Mouse (Mus musculus) hindbrain, embryonic 15.5 days (tissue): ENCODE data around the gene Cd9. TPM values are rescaled to one million over a fixed set of nuclear protein-coding genes. Genes with fewer than 3 reads are reported as not detected.
A peak's percentile ranks its signal among the peaks of the same experiment; 100 is the strongest.
"Not testable (repeated sequence)": the region's sequence is repeated elsewhere in the genome, so short reads cannot be mapped to it uniquely, and the experiment has no call there.

Experiments used
- ATAC-seq: fragments of 200-750 bp; cut with Nextera tagmentation; 2 replicates; pipeline ENCODE4 v1.8.0; 2017; ENCODE audit warnings: low read depth, moderate number of reproducible peaks, moderate TSS enrichment; ENCODE audit not compliant: low FRiP score
- H3K27ac ChIP-seq: fragments of 300-500 bp; sonication (generic); replicated peaks from 2 replicates; pipeline ENCODE4 v1.5.1; 2015; ENCODE audit warnings: mild to moderate bottlenecking, inconsistent platforms
- H3K27me3 ChIP-seq: fragments of 300-500 bp; sonication (generic); 2 replicates; pipeline ENCODE4 v1.6.1; 2015; ENCODE audit warnings: control low read depth, inconsistent platforms
- H3K36me3 ChIP-seq: fragments of 300-500 bp; sonication (generic); 2 replicates; pipeline ENCODE4 v1.6.1; 2015; ENCODE audit warnings: control low read depth, inconsistent platforms
- H3K4me1 ChIP-seq: fragments of 300-500 bp; sonication (generic); replicated peaks from 2 replicates; pipeline ENCODE4 v1.6.1; 2015; ENCODE audit warnings: control low read depth, inconsistent platforms
- H3K4me2 ChIP-seq: fragments of 300-500 bp; sonication (generic); 2 replicates; pipeline ENCODE4 v1.6.1; 2015; ENCODE audit warnings: moderate library complexity, mild to moderate bottlenecking, inconsistent platforms
- H3K4me3 ChIP-seq: fragments of 300-500 bp; sonication (generic); 2 replicates; pipeline ENCODE4 v1.5.1; 2015; ENCODE audit warnings: mild to moderate bottlenecking, inconsistent platforms
- H3K9ac ChIP-seq: fragments of 300-500 bp; sonication (generic); 2 replicates; pipeline ENCODE4 v1.6.1; 2015; ENCODE audit warnings: inconsistent platforms
- H3K9me3 ChIP-seq: fragments of 300-500 bp; sonication (generic); 2 replicates; pipeline ENCODE4 v1.6.1; 2016; ENCODE audit warnings: control low read depth, inconsistent platforms
- WGBS: fragments of 180-500 bp; shearing (Covaris S2); methylation state at CpG from one replicate; pipeline ENCODE4 v1.1.7; 2015; 5-methylcytosine and 5-hydroxymethylcytosine counted together
- polyA plus RNA-seq: library from polyadenylated mRNA; unstranded; fragments of >200 nt; fragmentation: Nextera tagmentation; extraction: Ambion mirVana; gene quantifications from 2 replicates; pipeline ENCODE4 v1.2.1, GENCODE M21; 2015

Cd9 gene
- polyA plus RNA-seq, 1 experiment from 2014 or later, result 108 TPM

DNA sequence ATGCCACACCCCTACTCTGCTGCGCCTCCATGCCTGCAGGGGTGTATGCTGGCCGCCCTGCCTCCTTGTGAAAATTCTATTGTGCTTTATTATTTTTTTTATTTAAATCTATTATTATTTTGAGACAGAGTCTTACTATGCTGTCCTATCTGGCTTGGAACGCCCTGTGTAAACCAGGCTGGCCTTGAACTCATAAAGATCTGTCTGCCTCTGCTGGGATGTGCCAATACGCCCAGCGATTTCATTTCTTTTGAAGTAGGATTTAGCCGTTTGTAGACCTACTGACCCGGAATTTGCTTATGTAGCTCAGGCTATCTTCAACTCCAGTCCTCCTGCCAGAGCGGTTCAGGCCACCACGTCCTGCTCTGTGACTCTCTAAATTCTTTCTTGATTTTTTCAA, 770 bp upstream of the Cd9 start:
- ATAC-seq, result no peak
- H3K4me3 ChIP-seq, result no peak overlapping the region
- peak overlapping the region; percentile 92; the same call in 1 of the 2 replicates for H3K4me2 ChIP-seq
- H3K27me3 ChIP-seq, result peaks cover 17% of the 10 kb centered on the region
- WGBS, result 77% methylated on average over 9 of the region's 9 CpGs
- H3K4me1 ChIP-seq, result peaks cover 18% of the 10 kb centered on the region; the same call in 1 of the 2 replicates
- H3K27ac ChIP-seq, result no peak overlapping the region
- H3K9ac ChIP-seq, result no peak overlapping the region
- H3K9me3 ChIP-seq, result no peaks in the 10 kb centered on the region
- no peaks in the 10 kb centered on the region for H3K36me3 ChIP-seq

DNA sequence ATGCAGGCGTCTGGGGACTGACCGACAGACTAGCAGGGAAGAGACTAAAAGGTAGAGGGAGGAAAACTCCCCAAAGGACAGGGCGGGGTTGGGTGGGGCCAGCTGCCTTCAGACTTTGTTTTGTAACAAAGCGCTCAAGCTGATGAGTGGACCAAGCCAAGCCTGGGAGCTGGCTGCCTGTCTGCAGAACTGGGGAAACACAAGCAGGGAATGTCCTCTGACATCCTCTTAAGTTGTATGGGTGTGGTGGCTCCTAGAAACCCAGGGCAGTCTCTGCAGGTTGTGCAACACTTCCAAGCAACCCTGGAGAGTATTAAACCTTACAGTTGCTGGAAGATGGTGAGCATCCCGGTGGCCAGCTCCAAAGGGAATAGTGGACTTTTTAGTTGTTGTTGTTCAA, 1.4 kb downstream of the Cd9 start:
- H3K4me3 ChIP-seq, result peak overlapping the region; percentile 53
- peaks cover 17% of the 10 kb centered on the region for H3K27me3 ChIP-seq
- no peak overlapping the region for H3K9ac ChIP-seq
- peaks cover 18% of the 10 kb centered on the region; the same call in 1 of the 2 replicates for H3K4me1 ChIP-seq
- ATAC-seq, result no peak
- H3K4me2 ChIP-seq, result peak overlapping the region; percentile 92
- no peak overlapping the region for H3K27ac ChIP-seq
- H3K9me3 ChIP-seq, result no peaks in the 10 kb centered on the region
- WGBS, result 56% methylated on average over 5 of the region's 5 CpGs
- no peaks in the 10 kb centered on the region for H3K36me3 ChIP-seq

DNA sequence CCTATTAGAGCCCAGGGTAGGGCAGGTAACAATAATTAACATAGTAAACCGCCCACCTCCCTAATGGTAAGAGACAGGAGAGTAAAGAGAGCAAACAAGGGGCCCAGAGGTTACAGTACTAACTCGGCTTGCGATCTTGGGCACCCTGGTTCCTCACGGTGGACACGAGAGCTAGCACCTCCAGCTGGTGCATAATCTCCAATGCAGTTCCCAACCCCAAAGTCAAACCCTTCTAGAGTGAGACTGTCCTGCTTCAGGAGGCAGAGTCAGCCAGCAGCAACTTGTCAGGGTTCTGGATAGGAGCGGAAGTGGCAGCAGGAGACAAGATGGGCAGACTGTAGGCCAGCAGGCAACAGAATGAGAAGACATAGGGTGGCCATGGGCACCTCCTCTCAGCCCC, 1.9 kb downstream of the Cd9 start:
- Histone ChIP-seq H3K36me3 (no peaks in the 10 kb centered on the region), H3K27me3 (peaks cover 17% of the 10 kb centered on the region), H3K4me1 (peaks cover 18% of the 10 kb centered on the region; the same call in 1 of the 2 replicates), H3K4me2 (peak overlapping the region; percentile 92), H3K9ac (no peak overlapping the region), H3K9me3 (no peaks in the 10 kb centered on the region), H3K4me3 (peak overlapping the region; percentile 53; the same call in 1 of the 2 replicates), H3K27ac (0 out of 2 replicates have a peak overlapping the region, but pooled peaks have one; percentile 5)
- no peak for ATAC-seq
- 78% methylated on average over 6 of the region's 6 CpGs for WGBS

DNA sequence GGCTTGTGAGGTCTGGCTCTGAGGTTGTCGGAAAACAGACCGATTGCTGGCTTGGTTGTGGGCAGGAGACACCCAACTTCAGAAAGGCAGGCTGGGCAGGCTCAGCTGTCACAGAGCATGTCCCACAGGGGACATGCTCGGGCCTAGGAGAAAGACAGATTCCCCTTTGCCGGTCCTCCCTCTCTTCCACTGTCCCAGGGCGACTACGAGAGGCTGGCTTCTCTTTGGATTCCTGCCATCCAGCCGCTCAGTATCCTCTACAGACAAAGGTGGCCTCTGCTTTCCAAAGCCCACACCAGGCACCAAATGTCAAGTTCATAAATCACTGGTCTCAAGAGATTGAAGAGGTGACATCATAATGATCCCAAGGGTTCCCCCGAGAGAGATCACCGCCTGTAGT, 2.6 kb downstream of the Cd9 start:
- Histone ChIP-seq H3K27me3 (peaks cover 17% of the 10 kb centered on the region), H3K4me3 (0 out of 2 replicates have a peak overlapping the region, but pooled peaks have one; percentile 53), H3K9me3 (no peaks in the 10 kb centered on the region), H3K36me3 (no peaks in the 10 kb centered on the region), H3K9ac (no peak overlapping the region), H3K4me1 (peaks cover 18% of the 10 kb centered on the region; the same call in 1 of the 2 replicates), H3K4me2 (peak overlapping the region; percentile 92), H3K27ac (0 out of 2 replicates have a peak overlapping the region, but pooled peaks have one; percentile 5)
- no peak for ATAC-seq
- WGBS, result 58% methylated on average over 9 of the region's 9 CpGs

DNA sequence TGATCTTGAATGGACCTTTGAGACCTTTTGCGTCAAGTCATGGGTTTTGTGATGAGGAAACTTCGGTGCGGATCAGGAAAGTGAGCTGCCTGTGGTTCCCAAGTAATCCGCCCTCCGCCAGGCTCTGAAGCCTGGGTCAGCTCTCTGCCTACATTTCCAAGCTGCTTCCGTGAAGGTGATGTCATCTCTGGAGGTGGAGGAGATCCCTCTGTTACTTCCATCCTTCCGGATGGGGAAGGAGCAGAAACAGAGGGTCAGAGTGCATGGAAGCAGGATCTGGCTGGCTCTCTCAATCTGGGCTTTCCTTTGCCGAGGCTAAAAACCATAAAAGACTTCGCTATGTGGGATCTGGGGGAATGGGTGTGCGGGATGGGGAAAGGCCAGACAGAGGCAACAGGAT, 3.2 kb downstream of the Cd9 start:
- Histone ChIP-seq H3K9me3 (no peaks in the 10 kb centered on the region), H3K4me2 (peak overlapping the region; percentile 92), H3K36me3 (no peaks in the 10 kb centered on the region), H3K4me3 (no peak overlapping the region), H3K27ac (no peak overlapping the region), H3K27me3 (peaks cover 13% of the 10 kb centered on the region), H3K9ac (no peak overlapping the region), H3K4me1 (peaks cover 18% of the 10 kb centered on the region; the same call in 1 of the 2 replicates)
- ATAC-seq, result no peak
- 84% methylated on average over 10 of the region's 10 CpGs for WGBS

DNA sequence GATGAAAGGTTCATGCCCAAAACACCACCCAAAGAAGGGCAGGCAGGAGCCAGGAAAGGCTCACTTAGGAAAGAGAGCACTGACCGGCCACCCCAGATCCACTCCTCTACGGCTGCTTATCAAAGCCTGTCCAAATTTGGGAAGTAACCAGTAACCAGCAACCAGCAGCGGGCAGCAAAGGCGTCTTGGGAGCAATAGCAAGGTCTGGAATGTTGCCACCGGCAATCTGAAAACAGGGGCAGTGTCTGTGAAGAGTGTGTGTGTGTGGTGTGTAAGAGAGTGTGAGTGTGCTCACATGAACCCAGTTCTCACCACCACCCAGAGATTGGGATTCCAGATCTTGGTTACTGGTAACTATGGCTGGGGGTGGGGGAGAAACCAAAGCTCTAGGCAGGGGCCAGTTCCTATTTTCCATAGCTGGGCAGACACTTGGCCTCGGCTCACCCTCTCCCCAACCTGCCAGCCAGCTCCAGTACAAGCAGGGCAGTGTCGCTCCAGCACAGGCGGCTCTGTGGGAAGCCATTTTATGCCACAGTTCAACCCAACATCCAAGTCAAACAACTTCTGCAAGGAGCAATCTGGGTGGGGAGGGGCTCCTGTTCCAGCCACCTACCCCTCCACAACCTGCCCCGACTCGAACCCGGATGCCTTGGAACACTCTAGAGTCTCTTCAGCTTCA, 4.6 kb downstream of the Cd9 start:
- no peak overlapping the region for H3K9ac ChIP-seq
- 0 out of 2 replicates have a peak, but pooled peaks cover 3% of the 10 kb centered on the region for H3K27me3 ChIP-seq
- no peak overlapping the region for H3K4me2 ChIP-seq
- no peak overlapping the region for H3K4me3 ChIP-seq
- no peaks in the 10 kb centered on the region for H3K36me3 ChIP-seq
- H3K9me3 ChIP-seq, result no peaks in the 10 kb centered on the region
- H3K4me1 ChIP-seq, result peaks cover 18% of the 10 kb centered on the region; the same call in 1 of the 2 replicates
- peak overlapping the region; percentile 60 for H3K27ac ChIP-seq
- WGBS, result 73% methylated on average over 11 of the region's 11 CpGs
- peak; percentile 47; the same call in 1 of the 2 replicates for ATAC-seq

DNA sequence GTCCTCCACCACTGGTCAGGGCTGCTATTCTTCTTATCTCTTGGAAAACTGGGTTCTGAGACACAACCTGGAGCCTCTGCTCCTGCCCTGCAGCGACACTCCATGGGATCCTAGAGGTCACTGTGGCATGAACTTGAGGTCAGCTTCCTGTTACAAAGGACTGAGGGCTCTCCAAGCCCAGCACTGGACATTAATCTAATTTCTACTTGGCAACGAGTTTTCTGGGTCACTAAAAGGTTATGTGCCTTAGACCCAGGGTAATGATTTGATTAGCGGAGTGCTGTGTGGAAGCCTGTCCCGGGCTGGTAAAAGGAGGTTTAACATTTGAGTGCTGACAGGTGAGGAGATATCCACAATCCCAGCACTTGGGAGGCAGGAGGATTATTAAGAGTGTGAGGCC, 9.0 kb downstream of the Cd9 start:
- no peaks in the 10 kb centered on the region for H3K9me3 ChIP-seq
- H3K4me3 ChIP-seq, result no peak overlapping the region
- no peaks in the 10 kb centered on the region for H3K36me3 ChIP-seq
- peaks cover 16% of the 10 kb centered on the region for H3K4me1 ChIP-seq
- 44% methylated on average over 4 of the region's 4 CpGs for WGBS
- H3K27ac ChIP-seq, result no peak overlapping the region
- no peak overlapping the region for H3K4me2 ChIP-seq
- no peak for ATAC-seq
- H3K9ac ChIP-seq, result no peak overlapping the region
- H3K27me3 ChIP-seq, result no peaks in the 10 kb centered on the region

DNA sequence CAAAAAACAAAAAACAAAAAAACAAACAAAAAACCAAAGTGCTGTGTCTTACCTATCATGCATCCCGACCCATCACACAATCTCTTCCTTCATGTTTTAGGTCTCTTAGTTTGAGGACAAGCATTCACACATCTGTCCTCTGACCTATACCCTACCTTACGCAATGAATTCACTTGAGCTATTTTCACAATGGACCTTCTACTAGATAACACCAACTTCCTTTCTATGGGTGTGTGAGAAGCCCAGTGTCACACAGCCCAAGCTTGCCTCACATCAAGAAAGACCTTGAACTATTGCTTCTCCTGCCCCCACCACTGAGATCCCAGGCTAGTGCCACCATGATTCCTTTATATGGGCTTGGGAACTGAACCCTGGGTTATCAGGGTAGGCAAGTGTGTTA, 9.9 kb downstream of the Cd9 start:
- H3K27me3 ChIP-seq, result no peaks in the 10 kb centered on the region
- no peak overlapping the region for H3K4me3 ChIP-seq
- H3K4me2 ChIP-seq, result no peak overlapping the region
- no peak for ATAC-seq
- 100% methylated on average over 2 of the region's 2 CpGs for WGBS
- no peak overlapping the region for H3K27ac ChIP-seq
- H3K4me1 ChIP-seq, result peaks cover 20% of the 10 kb centered on the region
- no peak overlapping the region for H3K9ac ChIP-seq
- no peaks in the 10 kb centered on the region for H3K36me3 ChIP-seq
- H3K9me3 ChIP-seq, result no peaks in the 10 kb centered on the region

DNA sequence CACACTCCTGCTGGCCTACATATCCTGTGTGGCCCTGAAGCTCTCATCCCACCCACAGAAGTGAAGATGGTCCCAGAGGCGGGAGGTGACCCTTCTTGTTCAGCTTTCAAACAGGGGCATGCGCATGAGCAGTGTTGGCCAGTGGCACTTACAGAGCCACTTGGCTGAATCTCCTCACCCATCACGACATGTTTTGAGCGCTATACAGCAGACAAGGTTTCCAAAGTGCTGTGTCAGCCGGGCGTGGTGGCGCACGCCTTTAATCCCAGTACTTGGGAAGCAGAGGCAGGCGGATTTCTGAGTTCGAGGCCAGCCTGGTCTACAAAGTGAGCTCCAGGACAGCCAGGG, 10.3 kb downstream of the Cd9 start:
- not testable (repeated sequence) for H3K27ac ChIP-seq, H3K9me3 ChIP-seq, H3K36me3 ChIP-seq, H3K9ac ChIP-seq, H3K27me3 ChIP-seq, H3K4me3 ChIP-seq, ATAC-seq, H3K4me2 ChIP-seq
- WGBS, result 95% methylated on average over 10 of the region's 10 CpGs
- H3K4me1 ChIP-seq, result peaks cover 20% of the 10 kb centered on the region

DNA sequence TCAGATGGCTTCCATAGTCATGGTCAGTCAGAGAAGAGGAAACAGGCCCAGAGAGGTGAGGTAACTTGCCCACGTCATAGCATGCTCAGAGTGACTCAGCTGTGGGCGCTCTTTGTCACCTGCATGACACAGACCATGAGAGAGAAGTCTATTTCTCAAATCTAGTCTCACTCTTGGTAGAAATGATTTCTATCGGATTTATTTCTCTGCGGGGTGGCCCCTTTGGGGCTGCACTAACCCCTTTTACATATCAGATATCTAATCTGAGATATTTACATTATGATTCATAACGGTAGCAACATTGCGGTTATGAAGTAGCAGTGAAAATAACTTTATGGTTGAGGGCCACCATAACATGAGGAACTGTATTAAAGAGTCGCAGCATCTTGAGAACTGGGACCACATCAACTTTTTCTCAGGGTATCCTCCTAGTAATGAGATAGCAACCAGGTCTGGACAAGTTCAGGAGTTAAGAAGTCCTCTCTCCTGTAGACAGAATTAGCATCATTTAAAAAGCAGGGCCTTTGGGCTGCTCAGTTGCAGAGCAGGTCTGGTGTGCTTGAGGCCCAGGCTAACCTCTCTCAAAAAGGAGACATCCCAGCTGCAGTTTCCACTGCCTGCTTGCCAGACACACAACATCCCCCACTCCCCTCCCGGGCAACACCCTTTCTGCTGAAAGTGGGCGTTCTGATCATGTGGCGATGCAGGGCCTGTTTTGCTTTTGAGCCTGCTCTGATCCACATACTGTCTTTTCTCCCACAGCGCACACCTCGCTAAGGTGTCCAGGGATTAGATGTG, 10.9 kb downstream of the Cd9 start:
- no peaks in the 10 kb centered on the region for H3K9me3 ChIP-seq
- peaks cover 20% of the 10 kb centered on the region for H3K4me1 ChIP-seq
- no peaks in the 10 kb centered on the region for H3K36me3 ChIP-seq
- H3K4me2 ChIP-seq, result no peak overlapping the region
- 90% methylated on average over 12 of the region's 12 CpGs for WGBS
- H3K27ac ChIP-seq, result no peak overlapping the region
- H3K4me3 ChIP-seq, result no peak overlapping the region
- H3K27me3 ChIP-seq, result no peaks in the 10 kb centered on the region
- ATAC-seq, result no peak
- no peak overlapping the region for H3K9ac ChIP-seq

DNA sequence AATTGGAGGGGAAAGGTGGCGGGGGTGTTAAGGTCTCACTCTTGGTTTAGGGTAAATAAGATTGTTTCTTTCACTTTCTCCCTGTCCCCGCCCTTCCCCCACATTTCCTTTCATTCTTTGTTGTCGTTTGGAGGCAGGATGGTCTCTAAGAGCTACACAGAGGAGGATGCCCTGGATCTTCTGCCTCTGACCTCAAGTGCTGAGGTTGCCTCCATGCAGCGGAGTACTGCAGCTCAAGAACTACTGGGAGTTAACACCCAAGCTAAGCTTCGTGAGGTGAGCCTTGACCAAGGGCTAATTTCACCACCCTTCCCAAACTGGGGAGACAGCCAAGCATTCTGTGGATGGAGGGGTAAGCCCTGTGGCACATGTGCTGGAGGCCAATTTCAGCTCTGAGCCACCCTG, 12.2 kb downstream of the Cd9 start:
- H3K4me2 ChIP-seq, result no peak overlapping the region

DNA sequence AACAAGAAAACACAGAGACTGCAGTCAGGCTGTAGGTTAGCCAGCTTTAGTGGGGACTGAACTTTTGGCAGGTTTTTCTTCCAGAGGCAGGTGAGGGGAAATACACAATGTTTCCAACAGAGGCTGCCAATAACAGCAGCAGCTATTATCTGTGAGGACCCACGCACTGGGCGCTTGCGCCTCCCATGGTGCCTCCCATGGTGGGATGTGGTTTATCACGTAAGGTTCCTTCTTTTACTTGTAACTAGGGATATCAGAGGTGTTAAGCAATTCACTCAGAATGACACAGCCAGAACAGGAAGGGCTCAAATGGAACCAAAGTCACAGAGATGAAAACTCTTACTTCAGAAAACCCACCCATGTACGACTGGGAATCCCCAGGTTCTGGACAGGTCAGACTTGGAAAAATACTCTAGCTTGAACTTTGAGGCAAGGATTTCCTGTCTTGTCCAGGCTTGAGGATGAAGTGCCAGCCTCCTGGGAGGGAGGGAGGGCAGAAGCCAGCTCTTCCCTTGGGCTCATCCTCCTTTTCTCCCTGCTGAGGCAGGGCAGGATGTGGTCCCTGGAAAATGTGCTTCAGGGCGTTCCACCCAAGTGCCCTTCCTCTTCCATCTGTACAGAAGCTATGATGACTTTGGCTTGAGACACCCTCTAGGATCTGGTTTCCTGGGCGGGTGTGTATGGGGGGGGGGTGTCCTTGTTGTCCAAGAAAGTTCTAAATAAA, 12.8 kb downstream of the Cd9 start:
- H3K27me3 ChIP-seq, result no peaks in the 10 kb centered on the region
- H3K4me1 ChIP-seq, result peaks cover 29% of the 10 kb centered on the region
- no peak overlapping the region for H3K9ac ChIP-seq
- WGBS, result 60% methylated on average over 7 of the region's 7 CpGs
- H3K9me3 ChIP-seq, result no peaks in the 10 kb centered on the region
- peak overlapping the region; percentile 26 for H3K4me2 ChIP-seq
- H3K4me3 ChIP-seq, result no peak overlapping the region
- peak overlapping the region; percentile 84 for H3K27ac ChIP-seq
- ATAC-seq, result no peak
- H3K36me3 ChIP-seq, result no peaks in the 10 kb centered on the region

More for the DNA sequence above, 12.2 kb downstream of the Cd9 start:
- Histone ChIP-seq H3K27me3 (no peaks in the 10 kb centered on the region), H3K36me3 (no peaks in the 10 kb centered on the region), H3K9me3 (no peaks in the 10 kb centered on the region), H3K27ac (peak overlapping the region; percentile 84; the same call in 1 of the 2 replicates), H3K4me1 (peaks cover 26% of the 10 kb centered on the region), H3K9ac (no peak overlapping the region), H3K4me3 (no peak overlapping the region)
- 59% methylated on average over 5 of the region's 5 CpGs for WGBS
- ATAC-seq, result no peak
